Mouse (Mus musculus) liver, embryonic 11.5 days (tissue): ENCODE data around the gene Cdh6. TPM values are rescaled to one million over a fixed set of nuclear protein-coding genes. Genes with fewer than 3 reads are reported as not detected.

Experiments
- ATAC-seq: fragments of 200-750 bp; cut with Nextera tagmentation; replicated peaks from 2 replicates; pipeline ENCODE4 v1.8.0; 2017; ENCODE audit warnings: moderate number of reproducible peaks, mild to moderate bottlenecking, moderate TSS enrichment, moderate library complexity; ENCODE audit not compliant: low FRiP score
- DNase-seq: peaks from one replicate; pipeline ENCODE4 v3.0.0-alpha.2; 2017; ENCODE audit warnings: low spot score
- H3K27ac ChIP-seq: fragments of 300-500 bp; sonication (generic); 2 replicates; pipeline ENCODE4 v1.5.1; 2014; ENCODE audit warnings: mild to moderate bottlenecking, low read depth, low read length, control low read depth
- H3K27me3 ChIP-seq: fragments of 300-500 bp; sonication (generic); replicated peaks from 2 replicates; pipeline ENCODE4 v1.6.1; 2014; ENCODE audit warnings: low read length, mixed read lengths; ENCODE audit not compliant: control insufficient read depth, insufficient read depth
- H3K36me3 ChIP-seq: fragments of 300-500 bp; sonication (generic); 2 replicates; pipeline ENCODE4 v1.6.1; 2014; ENCODE audit warnings: mild to moderate bottlenecking, low read length, moderate library complexity, mixed read lengths; ENCODE audit not compliant: control insufficient read depth, insufficient read depth
- H3K4me1 ChIP-seq: fragments of 300-500 bp; sonication (generic); replicated peaks from 2 replicates; pipeline ENCODE4 v1.6.1; 2014; ENCODE audit warnings: low read length, mixed read lengths; ENCODE audit not compliant: control insufficient read depth, insufficient read depth
- H3K4me2 ChIP-seq: fragments of 300-500 bp; sonication (generic); 2 replicates; pipeline ENCODE4 v1.6.1; 2014; ENCODE audit warnings: mild to moderate bottlenecking, control low read depth, moderate library complexity
- H3K4me3 ChIP-seq: fragments of 300-500 bp; sonication (generic); 2 replicates; pipeline ENCODE4 v1.5.1; 2014; ENCODE audit warnings: low read depth, low read length, control low read depth
- H3K9ac ChIP-seq: fragments of 300-500 bp; sonication (generic); 2 replicates; pipeline ENCODE4 v1.6.1; 2014; ENCODE audit warnings: low read depth, low read length, control low read depth
- H3K9me3 ChIP-seq: fragments of 300-500 bp; sonication (generic); 2 replicates; pipeline ENCODE4 v1.6.1; 2016; ENCODE audit warnings: low read length, inconsistent platforms, mixed read lengths; ENCODE audit not compliant: control insufficient read depth
- WGBS: fragments of 180-500 bp; shearing (Covaris S2); extraction: QIAGEN DNeasy Blood & Tissue Kit; methylation state at CpG from one replicate; pipeline ENCODE4 v1.1.7; 2014; 5-methylcytosine and 5-hydroxymethylcytosine counted together
- polyA plus RNA-seq: library from polyadenylated mRNA; unstranded; fragments of >200 nt; fragmentation: Nextera tagmentation; extraction: Ambion mirVana; gene quantifications from 2 replicates; pipeline ENCODE4 v1.2.1, GENCODE M21; 2014

The Cdh6 gene
- polyA plus RNA-seq, 1 experiment from 2014 or later, result 0.92 TPM

- Histone ChIP-seq H3K4me1 (no peaks in the 10 kb centered on the region), H3K4me3 (no peak overlapping the region)
- no peak for DNase-seq
These were observed 39.4 kb downstream of the Cdh6 start for GRCm38 (mm10) chr15:13134086-13134485.

GRCm38 (mm10) chr15:13133370-13133769, 40.1 kb downstream of the Cdh6 start:
- 80% methylated on average over 8 of the region's 8 CpGs for WGBS
- DNase-seq (no peak), ATAC-seq (no peak)
- Histone ChIP-seq H3K9ac (no peak overlapping the region), H3K9me3 (no peaks in the 10 kb centered on the region), H3K4me1 (no peaks in the 10 kb centered on the region), H3K27me3 (no peaks in the 10 kb centered on the region), H3K4me3 (no peak overlapping the region), H3K36me3 (no peaks in the 10 kb centered on the region), H3K27ac (no peak overlapping the region), H3K4me2 (no peak overlapping the region)

More at GRCm38 (mm10) chr15:13134086-13134485, 39.4 kb downstream of the Cdh6 start:
- ATAC-seq, result no peak
- no peaks in the 10 kb centered on the region for H3K27me3 ChIP-seq
- 72% methylated on average over 1 of the region's 1 CpGs for WGBS
- no peak overlapping the region for H3K4me2 ChIP-seq
- H3K27ac ChIP-seq, result no peak overlapping the region
- H3K36me3 ChIP-seq, result no peaks in the 10 kb centered on the region
- H3K9me3 ChIP-seq, result no peaks in the 10 kb centered on the region
- no peak overlapping the region for H3K9ac ChIP-seq

- H3K9me3 ChIP-seq, result no peaks in the 10 kb centered on the region
- H3K36me3 ChIP-seq, result no peaks in the 10 kb centered on the region
- H3K4me2 ChIP-seq, result no peak overlapping the region
- H3K4me3 ChIP-seq, result no peak overlapping the region
- no peak overlapping the region for H3K9ac ChIP-seq
- 72% methylated on average over 3 of the region's 3 CpGs for WGBS
- no peak overlapping the region for H3K27ac ChIP-seq
- no peaks in the 10 kb centered on the region for H3K27me3 ChIP-seq
- ATAC-seq (no peak), DNase-seq (no peak)
- H3K4me1 ChIP-seq, result no peaks in the 10 kb centered on the region
These were observed 41.0 kb downstream of the Cdh6 start for GRCm38 (mm10) chr15:13132493-13132892.

GRCm38 (mm10) chr15:13130246-13130645, 43.2 kb downstream of the Cdh6 start:
- Histone ChIP-seq H3K27me3 (no peaks in the 10 kb centered on the region), H3K4me3 (no peak overlapping the region), H3K36me3 (no peaks in the 10 kb centered on the region), H3K9ac (no peak overlapping the region), H3K4me2 (no peak overlapping the region), H3K9me3 (no peaks in the 10 kb centered on the region), H3K27ac (no peak overlapping the region), H3K4me1 (no peaks in the 10 kb centered on the region)
- ATAC-seq (no peak), DNase-seq (no peak)
- 79% methylated on average over 5 of the region's 5 CpGs for WGBS

GRCm38 (mm10) chr15:13100341-13100740, 73.1 kb downstream of the Cdh6 start:
- no peak for DNase-seq
- H3K4me3 ChIP-seq, result no peak overlapping the region
- H3K27ac ChIP-seq, result no peak overlapping the region
- no peak overlapping the region for H3K9ac ChIP-seq
- H3K27me3 ChIP-seq, result no peaks in the 10 kb centered on the region
- no peaks in the 10 kb centered on the region for H3K4me1 ChIP-seq
- H3K9me3 ChIP-seq, result no peaks in the 10 kb centered on the region
- H3K4me2 ChIP-seq, result no peak overlapping the region
- no peak for ATAC-seq
- WGBS, result 68% methylated on average over 6 of the region's 6 CpGs
- H3K36me3 ChIP-seq, result no peaks in the 10 kb centered on the region

GRCm38 (mm10) chr15:13097861-13098260, 75.6 kb downstream of the Cdh6 start:
- H3K27me3 ChIP-seq, result no peaks in the 10 kb centered on the region
- no peak overlapping the region for H3K4me3 ChIP-seq
- no peak overlapping the region for H3K4me2 ChIP-seq
- WGBS, result 80% methylated on average over 6 of the region's 6 CpGs
- DNase-seq, result no peak
- no peaks in the 10 kb centered on the region for H3K9me3 ChIP-seq
- no peaks in the 10 kb centered on the region for H3K36me3 ChIP-seq
- no peak overlapping the region for H3K27ac ChIP-seq
- no peak for ATAC-seq
- H3K4me1 ChIP-seq, result no peaks in the 10 kb centered on the region
- H3K9ac ChIP-seq, result no peak overlapping the region

- no peak for ATAC-seq
- Histone ChIP-seq H3K4me3 (no peak overlapping the region), H3K36me3 (no peaks in the 10 kb centered on the region), H3K4me2 (no peak overlapping the region), H3K27ac (no peak overlapping the region), H3K4me1 (no peaks in the 10 kb centered on the region), H3K9me3 (no peaks in the 10 kb centered on the region), H3K27me3 (no peaks in the 10 kb centered on the region), H3K9ac (no peak overlapping the region)
- WGBS, result 66% methylated on average over 9 of the region's 9 CpGs
- no peak for DNase-seq
These were observed 78.1 kb downstream of the Cdh6 start for GRCm38 (mm10) chr15:13095406-13095805.

- H3K4me3 ChIP-seq, result no peak overlapping the region
- H3K9ac ChIP-seq, result no peak overlapping the region
- no peaks in the 10 kb centered on the region for H3K27me3 ChIP-seq
- ATAC-seq (no peak), DNase-seq (no peak)
- H3K27ac ChIP-seq, result no peak overlapping the region
- WGBS, result 69% methylated on average over 7 of the region's 7 CpGs
- no peak overlapping the region for H3K4me2 ChIP-seq
- H3K9me3 ChIP-seq, result no peaks in the 10 kb centered on the region
- H3K36me3 ChIP-seq, result no peaks in the 10 kb centered on the region
- no peaks in the 10 kb centered on the region for H3K4me1 ChIP-seq
These were observed 78.6 kb downstream of the Cdh6 start for GRCm38 (mm10) chr15:13094881-13095256.

GRCm38 (mm10) chr15:13093954-13094880, 79.3 kb downstream of the Cdh6 start:
- Histone ChIP-seq H3K4me1 (no peaks in the 10 kb centered on the region), H3K27me3 (no peaks in the 10 kb centered on the region), H3K36me3 (no peaks in the 10 kb centered on the region), H3K9ac (no peak overlapping the region), H3K9me3 (no peaks in the 10 kb centered on the region), H3K27ac (no peak overlapping the region), H3K4me2 (no peak overlapping the region), H3K4me3 (no peak overlapping the region)
- ATAC-seq (no peak), DNase-seq (no peak)
- whole genome bisulfite sequencing, result 85% methylated on average over 19 of the region's 19 CpGs
